Mouse (Mus musculus) myocyte (in vitro differentiated cells): ENCODE data around the gene Muc20.

ENCODE experiments used
- CEBPB ChIP-seq: IDR thresholded peaks from 2 replicates; pipeline ENCODE4 v1.6.1; 2011; ENCODE audit warnings: mild to moderate bottlenecking, moderate library complexity; ENCODE audit not compliant: poor library complexity, insufficient read depth, severe bottlenecking
- E2F4 ChIP-seq: IDR thresholded peaks from one replicate; pipeline ENCODE4 v1.6.1; 2011; ENCODE audit warnings: mild to moderate bottlenecking, control low read depth, moderate library complexity; ENCODE audit not compliant: insufficient read depth
- MAX ChIP-seq: IDR thresholded peaks from one replicate; pipeline ENCODE4 v1.6.1; 2011; ENCODE audit warnings: low read depth, mild to moderate bottlenecking, control low read depth
- POLR2A ChIP-seq: IDR thresholded peaks from one replicate; pipeline ENCODE4 v1.6.1; 2011; ENCODE audit warnings: low read depth, mild to moderate bottlenecking, control low read depth, moderate library complexity; ENCODE audit not compliant: insufficient read length
- USF1 ChIP-seq: IDR thresholded peaks from one replicate; pipeline ENCODE4 v1.6.1; 2011; ENCODE audit warnings: low read depth, mild to moderate bottlenecking, control low read depth, moderate library complexity

GRCm38 (mm10) chr16:32805151-32805550 is 7.9 kb upstream of the Muc20 start:
- TF ChIP-seq MAX = no peak
- TF ChIP-seq E2F4 = no peak
- no peak for TF ChIP-seq POLR2A
- TF ChIP-seq USF1 = no peak
- TF ChIP-seq CEBPB = no peak
